Mouse (Mus musculus) kidney, adult 2 months (tissue): ENCODE measurements around the gene Sdk1. TPM values are rescaled to one million over a fixed set of nuclear protein-coding genes. Genes with fewer than 3 reads are reported as not detected.
"Not testable (repeated sequence)": the region's sequence is repeated elsewhere in the genome, so short reads cannot be mapped to it uniquely, and the experiment has no call there.

ENCODE experiments used
- DNase-seq: peaks from one replicate; pipeline ENCODE4 v3.0.0; 2021
- H3K27ac ChIP-seq: fragments of 200-500 bp; 2 replicates; pipeline ENCODE4 v1.5.1; 2012; ENCODE audit warnings: low read depth, low read length, control low read depth, inconsistent platforms; ENCODE audit not compliant: insufficient read depth
- H3K27me3 ChIP-seq: fragments of 200-500 bp; replicated peaks from 2 replicates; pipeline ENCODE4 v1.6.1; 2012; ENCODE audit warnings: mild to moderate bottlenecking, moderate library complexity, low read length, inconsistent platforms; ENCODE audit not compliant: control insufficient read depth, insufficient read depth
- H3K36me3 ChIP-seq: fragments of 200-500 bp; 2 replicates; pipeline ENCODE4 v1.6.1; 2012; ENCODE audit warnings: mild to moderate bottlenecking, moderate library complexity, low read length, inconsistent platforms; ENCODE audit not compliant: control insufficient read depth, insufficient read depth
- H3K4me1 ChIP-seq: fragments of 200-500 bp; 2 replicates; pipeline ENCODE4 v1.6.1; 2011; ENCODE audit warnings: low read length; ENCODE audit not compliant: control insufficient read depth, insufficient read depth
- H3K4me3 ChIP-seq: fragments of 200-500 bp; 2 replicates; pipeline ENCODE4 v1.5.1; 2011; ENCODE audit warnings: mild to moderate bottlenecking, low read depth, low read length, control low read depth; ENCODE audit not compliant: insufficient read depth
- CTCF ChIP-seq: fragments of 200-500 bp; conservative IDR thresholded peaks from 2 replicates; pipeline ENCODE4 v1.5.1; 2011; ENCODE audit warnings: low read depth, mild to moderate bottlenecking, control low read depth, low read length, moderate library complexity, mixed read lengths; ENCODE audit not compliant: insufficient read depth, insufficient read length
- POLR2A ChIP-seq: fragments of 200-500 bp; IDR thresholded peaks from one replicate; pipeline ENCODE4 v1.6.1; 2011; ENCODE audit warnings: low read depth, low read length, control low read depth
- WGBS: fragments of 180-500 bp; shearing (Covaris S2); methylation state at CpG from one replicate; pipeline ENCODE4 v1.1.7; 2018; 5-methylcytosine and 5-hydroxymethylcytosine counted together
- polyA plus RNA-seq: library from polyadenylated mRNA; depleted of rRNA; stranded (reverse); fragments of >200 nt; gene quantifications from 2 replicates; pipeline ENCODE4 v1.2.3, GENCODE M21; 2012

The Sdk1 gene
- polyA plus RNA-seq, 1 experiment: 0.63 TPM

DNA sequence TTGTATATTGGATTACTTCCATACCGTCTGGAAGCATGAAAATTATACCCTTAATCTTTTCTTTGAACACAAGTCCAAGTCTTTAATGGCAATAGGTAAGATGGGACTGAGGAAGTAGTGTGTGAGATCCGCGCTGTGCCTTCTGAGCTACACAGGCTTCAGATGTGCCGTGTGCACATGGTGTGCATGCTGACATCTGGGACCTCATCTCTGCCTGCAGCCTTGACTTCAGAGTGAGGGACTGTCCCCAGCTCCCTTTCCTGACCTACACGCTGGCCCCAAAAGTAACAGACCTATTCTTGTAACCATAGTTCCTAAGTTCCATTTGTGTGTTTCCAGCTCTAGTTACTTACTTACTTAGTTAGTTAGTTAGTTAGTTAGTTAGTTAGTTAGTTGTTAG lies 390.4 kb downstream of the Sdk1 start:
- no peaks in the 10 kb centered on the region for H3K36me3 ChIP-seq
- no peak overlapping the region for H3K4me3 ChIP-seq
- DNase-seq: no peak
- TF ChIP-seq POLR2A (no peak), CTCF (no peak)
- H3K4me1 ChIP-seq: no peaks in the 10 kb centered on the region
- no peaks in the 10 kb centered on the region for H3K27me3 ChIP-seq
- 94% methylated on average over 5 of the region's 5 CpGs for WGBS
- H3K27ac ChIP-seq: no peak overlapping the region

DNA sequence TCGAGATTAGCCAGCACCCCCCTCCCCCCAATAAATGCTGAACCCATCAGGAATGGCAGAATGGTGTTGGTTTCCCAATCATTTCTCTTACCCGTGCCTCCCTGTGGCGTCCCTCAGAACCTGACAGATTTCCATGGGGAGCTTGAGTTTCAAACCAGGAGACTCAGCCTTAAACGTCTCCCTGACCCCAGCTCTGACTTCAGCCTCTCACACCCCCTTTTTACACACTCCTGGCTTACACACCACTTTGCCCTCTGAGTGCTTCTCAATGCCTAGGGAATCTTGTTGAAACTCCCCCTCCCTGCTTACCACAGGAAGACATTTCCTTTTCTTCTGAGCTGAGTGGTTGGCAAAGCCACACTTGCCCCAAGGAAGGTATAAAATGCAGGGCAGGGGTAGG lies 392.0 kb downstream of the Sdk1 start:
- Histone ChIP-seq H3K36me3 (no peaks in the 10 kb centered on the region), H3K27ac (no peak overlapping the region), H3K4me1 (no peaks in the 10 kb centered on the region), H3K27me3 (no peaks in the 10 kb centered on the region), H3K4me3 (no peak overlapping the region)
- TF ChIP-seq POLR2A: no peak
- TF ChIP-seq CTCF: no peak
- WGBS: 61% methylated on average over 4 of the region's 4 CpGs
- DNase-seq: no peak

DNA sequence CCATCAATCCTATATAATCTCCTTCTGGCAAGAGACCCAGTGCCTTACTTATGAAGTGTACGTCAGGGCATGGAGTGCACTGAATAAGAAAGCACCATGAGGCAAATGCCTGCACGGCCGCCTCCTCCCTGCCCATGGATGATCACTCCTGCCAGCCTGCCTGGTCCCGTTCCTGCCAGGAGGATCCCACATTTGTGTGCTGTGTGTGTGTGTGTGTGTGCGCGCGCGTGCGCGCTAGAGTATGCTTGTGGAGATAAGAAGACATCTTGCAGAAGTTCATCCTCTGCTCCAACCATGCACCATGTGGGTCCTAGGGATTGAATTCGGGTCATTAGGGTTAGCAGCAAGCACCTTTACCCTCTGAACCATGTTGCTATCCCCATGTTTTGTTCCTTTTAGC lies 395.1 kb downstream of the Sdk1 start:
- Histone ChIP-seq H3K36me3 (no peaks in the 10 kb centered on the region), H3K4me1 (no peaks in the 10 kb centered on the region), H3K27ac (no peak overlapping the region), H3K4me3 (no peak overlapping the region), H3K27me3 (no peaks in the 10 kb centered on the region)
- TF ChIP-seq CTCF: no peak
- no peak for TF ChIP-seq POLR2A
- no peak for DNase-seq
- WGBS: 93% methylated on average over 11 of the region's 11 CpGs

DNA sequence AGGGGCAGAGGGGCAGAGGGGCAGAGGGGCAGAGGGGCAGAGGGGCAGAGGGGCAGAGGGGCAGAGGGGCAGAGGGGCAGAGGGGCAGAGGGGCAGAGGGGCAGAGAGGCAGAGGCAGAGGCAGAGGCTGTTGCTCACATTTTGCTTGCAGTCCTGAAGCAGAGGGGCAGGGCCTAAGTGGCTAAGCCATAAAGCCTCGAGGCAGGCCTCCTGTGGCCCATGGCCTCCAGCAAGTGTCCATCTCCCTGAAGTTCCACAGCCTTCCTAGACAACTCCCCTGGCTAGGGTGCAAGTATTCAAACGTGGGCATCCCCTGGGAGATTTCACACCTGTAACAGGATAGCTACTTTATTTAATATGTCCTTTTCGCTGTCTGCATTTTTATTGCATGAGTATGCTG lies 395.8 kb downstream of the Sdk1 start:
- H3K27me3 ChIP-seq, H3K4me1 ChIP-seq, DNase-seq, H3K27ac ChIP-seq, H3K4me3 ChIP-seq, H3K36me3 ChIP-seq: not testable (repeated sequence)
- WGBS: 64% methylated on average over 3 of the region's 3 CpGs

DNA sequence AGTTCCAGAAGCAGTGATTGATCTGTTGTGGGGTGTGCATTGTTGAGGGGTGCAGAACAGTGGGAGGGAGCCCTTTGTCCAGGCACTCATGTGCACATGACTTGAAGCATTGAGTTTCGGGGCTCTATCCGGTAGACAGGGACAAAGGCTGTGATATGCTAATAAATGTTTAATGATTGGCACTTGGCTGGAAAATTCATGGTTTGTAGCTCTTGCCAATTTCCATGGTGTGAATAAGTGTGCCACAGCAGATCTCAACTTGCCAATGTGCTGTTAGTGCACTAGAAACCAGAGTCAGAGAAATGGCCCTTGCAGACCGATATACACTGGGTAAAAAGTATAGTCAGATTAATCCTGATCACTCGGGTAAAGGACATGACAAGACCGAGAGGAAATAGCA lies 404.4 kb downstream of the Sdk1 start:
- no peaks in the 10 kb centered on the region for H3K27me3 ChIP-seq
- no peak for TF ChIP-seq POLR2A
- TF ChIP-seq CTCF: no peak
- 82% methylated on average over 5 of the region's 5 CpGs for WGBS
- no peak overlapping the region for H3K27ac ChIP-seq
- H3K4me1 ChIP-seq: no peaks in the 10 kb centered on the region
- DNase-seq: no peak
- no peaks in the 10 kb centered on the region for H3K36me3 ChIP-seq
- H3K4me3 ChIP-seq: no peak overlapping the region

DNA sequence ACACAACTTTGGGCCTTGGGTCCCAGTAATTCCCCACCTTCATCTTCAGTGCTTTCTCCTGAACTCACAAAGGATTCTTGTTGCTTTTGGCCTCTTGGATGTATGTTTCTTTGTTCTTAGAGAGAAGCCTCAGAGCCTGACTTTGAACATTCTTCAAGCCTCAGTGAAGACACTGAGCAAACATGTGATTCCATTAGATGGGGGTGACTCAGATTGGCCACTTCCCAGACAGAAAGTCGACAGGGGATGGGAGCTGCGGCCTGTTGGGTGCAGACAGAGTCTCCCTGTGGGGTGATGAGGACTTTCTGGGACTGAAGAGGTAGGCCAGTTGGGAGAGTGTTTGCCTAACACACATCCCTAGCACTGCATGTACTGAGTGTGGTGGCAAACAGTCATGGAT lies 405.3 kb downstream of the Sdk1 start:
- DNase-seq: no peak
- TF ChIP-seq CTCF (no peak), POLR2A (no peak)
- 63% methylated on average over 2 of the region's 2 CpGs for WGBS

DNA sequence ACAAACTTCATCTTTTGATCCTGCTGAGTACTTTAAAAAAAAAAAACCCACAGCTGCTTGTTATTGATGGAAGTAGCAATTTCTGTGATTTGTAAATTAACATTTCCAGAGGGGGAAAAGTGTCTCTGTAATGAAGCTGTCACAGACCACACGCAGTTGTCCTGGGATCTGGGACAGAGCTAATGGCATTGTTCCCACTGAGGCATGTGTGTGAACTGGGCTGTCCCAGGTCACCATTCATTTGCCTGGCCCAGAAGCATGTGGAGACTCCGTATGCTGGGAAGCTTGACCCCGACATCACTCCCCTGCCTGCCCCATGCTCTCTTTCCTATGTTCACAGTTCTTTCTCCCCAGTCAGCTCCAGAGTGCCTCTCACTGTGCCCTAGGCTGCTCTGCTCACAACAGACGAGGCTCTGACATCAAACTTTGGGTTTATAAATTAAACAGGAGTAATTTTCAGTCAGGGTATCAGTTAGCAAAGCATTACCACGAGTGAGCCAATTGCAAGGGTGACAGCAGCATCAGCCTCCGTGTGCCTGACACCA lies 408.6 kb downstream of the Sdk1 start:
- TF ChIP-seq CTCF: no peak
- no peak for TF ChIP-seq POLR2A
- Histone ChIP-seq H3K27ac (no peak overlapping the region), H3K27me3 (no peaks in the 10 kb centered on the region), H3K36me3 (no peaks in the 10 kb centered on the region), H3K4me3 (no peak overlapping the region), H3K4me1 (no peaks in the 10 kb centered on the region)
- DNase-seq: no peak
- 64% methylated on average over 6 of the region's 6 CpGs for WGBS

More for the DNA sequence above, 405.3 kb downstream of the Sdk1 start:
- no peak overlapping the region for H3K27ac ChIP-seq
- no peaks in the 10 kb centered on the region for H3K27me3 ChIP-seq
- H3K36me3 ChIP-seq: no peaks in the 10 kb centered on the region
- H3K4me3 ChIP-seq: no peak overlapping the region
- no peaks in the 10 kb centered on the region for H3K4me1 ChIP-seq

DNA sequence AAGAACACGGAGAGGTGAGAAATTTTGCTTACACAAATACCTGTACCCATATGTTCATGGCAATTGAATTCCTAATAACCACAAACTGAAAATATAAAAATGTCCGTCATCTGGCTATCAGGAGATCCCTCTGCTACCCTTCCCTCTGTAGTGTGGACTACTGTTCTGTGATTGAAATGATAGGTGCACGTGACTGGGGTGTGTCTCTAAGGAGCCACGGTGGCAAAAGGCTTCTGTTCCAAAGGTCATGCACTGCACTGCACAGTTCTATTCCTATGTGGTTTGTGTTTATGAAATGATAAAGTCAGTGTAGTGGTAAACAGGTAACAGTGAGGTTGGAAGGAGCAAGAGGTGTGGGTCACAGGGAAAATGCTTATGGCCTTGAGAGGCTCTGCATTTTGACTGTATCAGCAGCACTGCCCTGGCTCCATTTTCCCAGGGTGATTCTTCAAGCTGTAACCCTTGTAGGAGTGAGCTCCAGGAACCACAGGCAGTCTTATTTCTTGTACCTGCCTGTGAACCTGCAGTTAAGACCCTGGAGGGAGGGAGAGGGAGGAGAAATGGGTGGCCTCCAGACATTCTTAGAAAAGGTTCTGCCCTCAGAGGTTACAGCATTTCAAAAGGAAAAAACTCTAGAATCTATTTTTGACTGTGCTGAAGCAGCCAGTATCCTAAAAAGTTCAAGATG lies 410.5 kb downstream of the Sdk1 start:
- Histone ChIP-seq H3K27me3 (no peaks in the 10 kb centered on the region), H3K4me3 (no peak overlapping the region), H3K4me1 (no peaks in the 10 kb centered on the region), H3K27ac (no peak overlapping the region), H3K36me3 (no peaks in the 10 kb centered on the region)
- no peak for TF ChIP-seq CTCF
- no peak for TF ChIP-seq POLR2A
- WGBS: 81% methylated on average over 4 of the region's 4 CpGs
- no peak for DNase-seq
